Mouse (Mus musculus) CD4-positive, CD25-positive, alpha-beta regulatory T cell, adult 4 months (primary cell): ENCODE data around the gene Kcng4. TPM values are rescaled to one million over a fixed set of nuclear protein-coding genes. Genes with fewer than 3 reads are reported as not detected.
A peak's percentile ranks its signal among the peaks of the same experiment; 100 is the strongest.

Source experiments
- ATAC-seq: one replicate; pipeline ENCODE4 v1.8.0; 2017
- polyA plus RNA-seq, 2 experiments: library from polyadenylated mRNA; unstranded; fragments of 100-300 nt; shearing (Covaris generic); gene quantifications; one replicate each; pipeline ENCODE4 v1.2.1; 2017

Kcng4 gene
- not detected for polyA plus RNA-seq

GRCm38 (mm10) chr8:119635378-119635777, at the start of gene Kcng4:
Gene Kcng4, minus strand, starts transcription at chr8:119635680.
- ATAC-seq = no peak

- ATAC-seq = no peak
Observed at GRCm38 (mm10) chr8:119679184-119679583, 43.7 kb upstream of the Kcng4 start.

GRCm38 (mm10) chr8:119678138-119678843, 42.8 kb upstream of the Kcng4 start:
- peak; percentile 26 for ATAC-seq

GRCm38 (mm10) chr8:119676389-119676788, 40.9 kb upstream of the Kcng4 start:
- peak; percentile 81 for ATAC-seq

GRCm38 (mm10) chr8:119675457-119675856, 40.0 kb upstream of the Kcng4 start:
- no peak for ATAC-seq

- ATAC-seq = no peak
Observed at GRCm38 (mm10) chr8:119673976-119674555, 38.6 kb upstream of the Kcng4 start.

- ATAC-seq = no peak
Observed at GRCm38 (mm10) chr8:119670419-119671091, 35.1 kb upstream of the Kcng4 start.

GRCm38 (mm10) chr8:119669284-119669683, 33.8 kb upstream of the Kcng4 start:
- no peak for ATAC-seq

GRCm38 (mm10) chr8:119668447-119668846, 33.0 kb upstream of the Kcng4 start:
- no peak for ATAC-seq

GRCm38 (mm10) chr8:119666219-119666951, 30.9 kb upstream of the Kcng4 start, which contains the start of gene Wfdc1:
Gene Wfdc1, plus strand, starts transcription at chr8:119666365.
- no peak for ATAC-seq

GRCm38 (mm10) chr8:119665270-119665669, 29.8 kb upstream of the Kcng4 start:
- ATAC-seq = no peak

GRCm38 (mm10) chr8:119663440-119663839, 28.0 kb upstream of the Kcng4 start:
- no peak for ATAC-seq

- no peak for ATAC-seq
Observed at GRCm38 (mm10) chr8:119661892-119662291, 26.4 kb upstream of the Kcng4 start.

- ATAC-seq = no peak
Observed at GRCm38 (mm10) chr8:119661081-119661480, 25.6 kb upstream of the Kcng4 start.

- ATAC-seq = no peak
Observed at GRCm38 (mm10) chr8:119656709-119657464, 21.4 kb upstream of the Kcng4 start.

- no peak for ATAC-seq
Observed at GRCm38 (mm10) chr8:119651324-119651723, 15.8 kb upstream of the Kcng4 start.

GRCm38 (mm10) chr8:119646846-119647245, 11.4 kb upstream of the Kcng4 start:
- ATAC-seq = no peak

- ATAC-seq = no peak
Observed at GRCm38 (mm10) chr8:119646197-119646596, 10.7 kb upstream of the Kcng4 start.

- no peak for ATAC-seq
Observed at GRCm38 (mm10) chr8:119644981-119645597, 9.6 kb upstream of the Kcng4 start.

GRCm38 (mm10) chr8:119644429-119644960, 9.0 kb upstream of the Kcng4 start:
- ATAC-seq = no peak

- no peak for ATAC-seq
Observed at GRCm38 (mm10) chr8:119642960-119643359, 7.5 kb upstream of the Kcng4 start.

- no peak for ATAC-seq
Observed at GRCm38 (mm10) chr8:119641058-119641457, 5.6 kb upstream of the Kcng4 start.
